Mouse (Mus musculus) lung, postnatal 0 days (tissue): ENCODE data around the gene Rbm15b. TPM values are rescaled to one million over a fixed set of nuclear protein-coding genes. Genes with fewer than 3 reads are reported as not detected.

Experiments
- ATAC-seq: fragments of 200-750 bp; cut with Nextera tagmentation; 2 replicates; pipeline ENCODE4 v1.8.0; 2017; ENCODE audit warnings: moderate library complexity
- DNase-seq: peaks from one replicate; pipeline ENCODE4 v3.0.0-alpha.2; 2016; ENCODE audit warnings: low spot score
- H3K27ac ChIP-seq: fragments of 300-500 bp; sonication (generic); 2 replicates; pipeline ENCODE4 v1.5.1; 2014; ENCODE audit warnings: antibody characterized with exemption, mild to moderate bottlenecking, low read length, mixed read lengths
- H3K27me3 ChIP-seq: fragments of 300-500 bp; sonication (generic); replicated peaks from 2 replicates; pipeline ENCODE4 v1.6.1; 2014; ENCODE audit warnings: low read length, mixed read lengths; ENCODE audit not compliant: insufficient read depth
- H3K36me3 ChIP-seq: fragments of 300-500 bp; sonication (generic); 2 replicates; pipeline ENCODE4 v1.6.1; 2014; ENCODE audit warnings: low read length, mixed read lengths; ENCODE audit not compliant: insufficient read depth
- H3K4me1 ChIP-seq: fragments of 300-500 bp; sonication (generic); 2 replicates; pipeline ENCODE4 v1.6.1; 2014; ENCODE audit warnings: antibody characterized with exemption, low read depth, low read length, mixed read lengths; ENCODE audit not compliant: insufficient read depth
- H3K4me2 ChIP-seq: fragments of 300-500 bp; sonication (generic); replicated peaks from 2 replicates; pipeline ENCODE4 v1.6.1; 2014; ENCODE audit warnings: low read depth, mild to moderate bottlenecking, low read length, moderate library complexity, mixed read lengths
- H3K4me3 ChIP-seq: fragments of 300-500 bp; sonication (generic); 2 replicates; pipeline ENCODE4 v1.5.1; 2014; ENCODE audit warnings: low read depth, low read length
- H3K9ac ChIP-seq: fragments of 300-500 bp; sonication (generic); replicated peaks from 2 replicates; pipeline ENCODE4 v1.6.1; 2014; ENCODE audit warnings: low read depth, mild to moderate bottlenecking
- H3K9me3 ChIP-seq: fragments of 300-500 bp; sonication (generic); 2 replicates; pipeline ENCODE4 v1.6.1; 2016; ENCODE audit warnings: low read length, mixed read lengths
- CTCF ChIP-seq: IDR thresholded peaks from 2 replicates; pipeline ENCODE4 v1.5.1; 2016; ENCODE audit warnings: antibody characterized with exemption, mild to moderate bottlenecking
- EP300 ChIP-seq: IDR thresholded peaks from 2 replicates; pipeline ENCODE4 v1.6.1; 2016; ENCODE audit warnings: antibody characterized with exemption, mild to moderate bottlenecking, control low read depth
- WGBS: fragments of 180-500 bp; shearing (Covaris S2); extraction: QIAGEN DNeasy Blood & Tissue Kit; methylation state at CpG from one replicate; pipeline ENCODE4 v1.1.7; 2014; 5-methylcytosine and 5-hydroxymethylcytosine counted together
- polyA plus RNA-seq: library from polyadenylated mRNA; unstranded; fragments of >200 nt; fragmentation: Nextera tagmentation; extraction: Ambion mirVana; gene quantifications from 2 replicates; pipeline ENCODE4 v1.2.1, GENCODE M21; 2015

Gene Rbm15b
- polyA plus RNA-seq, 1 experiment from 2014 or later: 4.5 TPM

DNA sequence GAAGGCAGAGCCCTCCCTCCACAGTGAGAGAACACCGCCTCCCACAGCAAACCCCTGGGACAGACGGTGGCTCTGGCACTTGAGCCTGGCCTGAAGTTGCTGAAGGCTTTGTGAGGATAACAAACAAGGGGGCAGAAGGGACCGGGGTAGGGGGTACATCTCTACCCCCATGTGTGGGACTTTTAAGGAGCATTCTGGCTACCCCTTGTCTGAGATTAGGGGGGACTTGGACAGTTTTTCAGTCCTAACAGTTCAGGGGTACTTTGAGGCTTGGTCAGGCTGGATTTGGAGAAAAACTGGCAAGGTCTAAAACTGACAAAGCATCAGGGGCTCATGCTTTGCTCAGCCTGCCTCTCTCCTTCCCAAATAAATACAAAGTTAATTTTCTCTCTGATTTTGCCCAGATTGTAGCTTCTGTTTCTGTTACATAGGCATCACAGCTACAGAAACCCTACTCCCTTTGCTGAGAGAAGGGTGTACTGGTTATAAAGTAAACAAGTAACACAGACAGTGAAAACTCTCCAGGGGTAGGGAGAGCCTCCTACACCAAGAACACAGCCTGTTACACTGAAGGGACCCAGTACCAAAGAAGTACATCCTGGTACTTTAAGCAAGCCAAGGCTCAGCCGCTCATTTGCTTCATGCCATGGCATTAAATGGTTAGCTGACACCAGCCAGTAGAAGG, 6.0 kb downstream of the Rbm15b start:
- no peak overlapping the region for H3K4me3 ChIP-seq
- H3K36me3 ChIP-seq: peaks cover 6% of the 10 kb centered on the region
- H3K9me3 ChIP-seq: no peaks in the 10 kb centered on the region
- WGBS: 62% methylated on average over 4 of the region's 4 CpGs
- H3K9ac ChIP-seq: no peak overlapping the region
- H3K27me3 ChIP-seq: no peaks in the 10 kb centered on the region
- no peak for DNase-seq
- H3K4me1 ChIP-seq: peaks cover 24% of the 10 kb centered on the region
- TF ChIP-seq EP300 (no peak), CTCF (peak; percentile 11; the same call in 1 of the 2 replicates)
- no peak for ATAC-seq
- H3K27ac ChIP-seq: no peak overlapping the region
- H3K4me2 ChIP-seq: no peak overlapping the region

DNA sequence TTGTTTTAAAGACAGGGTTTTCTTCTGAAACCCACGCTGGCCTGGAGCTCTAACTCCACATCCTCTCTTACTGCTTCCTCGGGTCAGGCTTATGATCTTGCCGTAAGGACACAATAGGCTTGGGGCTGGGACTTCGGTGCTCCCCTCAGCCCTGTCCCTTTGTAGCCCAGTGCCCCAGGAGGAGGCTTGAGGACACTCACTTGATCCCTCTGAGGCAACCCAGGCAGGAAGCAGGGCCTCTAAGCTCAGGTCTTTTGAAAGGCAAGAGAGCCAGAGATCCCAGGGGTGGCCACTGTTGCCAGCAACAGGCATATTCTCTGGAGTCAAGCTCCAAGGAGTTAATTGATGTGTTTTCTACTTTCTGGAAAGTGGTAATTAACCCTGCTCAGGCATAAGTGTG, 7.8 kb downstream of the Rbm15b start:
- ATAC-seq: no peak
- H3K4me1 ChIP-seq: peaks cover 9% of the 10 kb centered on the region
- WGBS: 64% methylated on average over 4 of the region's 4 CpGs
- no peak overlapping the region for H3K27ac ChIP-seq
- TF ChIP-seq EP300: no peak
- no peak for TF ChIP-seq CTCF
- H3K4me3 ChIP-seq: no peak overlapping the region
- H3K9ac ChIP-seq: no peak overlapping the region
- no peaks in the 10 kb centered on the region for H3K27me3 ChIP-seq
- no peak for DNase-seq
- peaks cover 12% of the 10 kb centered on the region for H3K36me3 ChIP-seq
- no peaks in the 10 kb centered on the region for H3K9me3 ChIP-seq
- no peak overlapping the region for H3K4me2 ChIP-seq

GRCm38 (mm10) chr9:106876666-106877065, 10.6 kb downstream of the Rbm15b start:
- DNase-seq (no peak), ATAC-seq (no peak)
- no peak overlapping the region for H3K27ac ChIP-seq
- no peak overlapping the region for H3K4me2 ChIP-seq
- H3K9ac ChIP-seq: no peak overlapping the region
- no peak overlapping the region for H3K4me3 ChIP-seq
- no peak for TF ChIP-seq CTCF
- TF ChIP-seq EP300: no peak
- peaks cover 13% of the 10 kb centered on the region; the same call in 1 of the 2 replicates for H3K36me3 ChIP-seq
- 89% methylated on average over 3 of the region's 3 CpGs for WGBS
- no peaks in the 10 kb centered on the region for H3K9me3 ChIP-seq
- H3K27me3 ChIP-seq: no peaks in the 10 kb centered on the region
- H3K4me1 ChIP-seq: no peaks in the 10 kb centered on the region

- Histone ChIP-seq H3K4me1 (no peaks in the 10 kb centered on the region), H3K27ac (no peak overlapping the region), H3K9me3 (no peaks in the 10 kb centered on the region), H3K36me3 (peaks cover 13% of the 10 kb centered on the region; the same call in 1 of the 2 replicates), H3K4me3 (no peak overlapping the region), H3K27me3 (no peaks in the 10 kb centered on the region), H3K9ac (no peak overlapping the region), H3K4me2 (no peak overlapping the region)
- WGBS: 78% methylated on average over 5 of the region's 5 CpGs
- ATAC-seq (no peak), DNase-seq (no peak)
- no peak for TF ChIP-seq EP300
- no peak for TF ChIP-seq CTCF
Observed at GRCm38 (mm10) chr9:106874216-106874615, 13.0 kb downstream of the Rbm15b start.

DNA sequence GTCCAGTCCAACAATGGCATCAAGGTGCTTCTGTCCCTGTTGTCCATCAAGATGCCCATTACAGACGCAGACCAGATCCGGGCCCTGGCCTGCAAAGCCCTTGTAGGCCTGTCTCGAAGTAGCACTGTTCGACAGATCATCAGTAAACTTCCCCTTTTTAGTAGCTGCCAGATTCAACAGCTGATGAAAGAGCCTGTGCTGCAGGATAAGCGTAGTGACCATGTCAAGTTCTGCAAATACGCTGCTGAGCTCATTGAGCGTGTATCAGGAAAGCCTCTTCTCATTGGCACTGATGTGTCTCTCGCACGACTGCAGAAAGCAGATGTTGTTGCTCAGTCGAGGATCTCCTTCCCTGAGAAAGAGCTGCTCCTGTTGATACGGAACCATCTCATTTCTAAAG, 29.2 kb downstream of the Rbm15b start:
- H3K4me3 ChIP-seq: no peak overlapping the region
- WGBS: 87% methylated on average over 11 of the region's 11 CpGs
- H3K4me1 ChIP-seq: no peaks in the 10 kb centered on the region
- peaks cover 29% of the 10 kb centered on the region for H3K36me3 ChIP-seq
- no peaks in the 10 kb centered on the region for H3K27me3 ChIP-seq
- H3K4me2 ChIP-seq: no peak overlapping the region
- ATAC-seq (no peak), DNase-seq (no peak)
- no peaks in the 10 kb centered on the region for H3K9me3 ChIP-seq
- no peak overlapping the region for H3K9ac ChIP-seq
- H3K27ac ChIP-seq: no peak overlapping the region
- no peak for TF ChIP-seq CTCF
- no peak for TF ChIP-seq EP300

- H3K36me3 ChIP-seq: peaks cover 29% of the 10 kb centered on the region
- WGBS: 71% methylated on average over 3 of the region's 3 CpGs
- H3K9ac ChIP-seq: no peak overlapping the region
- no peaks in the 10 kb centered on the region for H3K27me3 ChIP-seq
- no peak overlapping the region for H3K27ac ChIP-seq
- TF ChIP-seq EP300: no peak
- TF ChIP-seq CTCF: no peak
- no peak for DNase-seq
- no peaks in the 10 kb centered on the region for H3K4me1 ChIP-seq
- no peak overlapping the region for H3K4me2 ChIP-seq
- H3K9me3 ChIP-seq: no peaks in the 10 kb centered on the region
- no peak overlapping the region for H3K4me3 ChIP-seq
- no peak for ATAC-seq
Observed at GRCm38 (mm10) chr9:106856664-106857063, 30.6 kb downstream of the Rbm15b start.

DNA sequence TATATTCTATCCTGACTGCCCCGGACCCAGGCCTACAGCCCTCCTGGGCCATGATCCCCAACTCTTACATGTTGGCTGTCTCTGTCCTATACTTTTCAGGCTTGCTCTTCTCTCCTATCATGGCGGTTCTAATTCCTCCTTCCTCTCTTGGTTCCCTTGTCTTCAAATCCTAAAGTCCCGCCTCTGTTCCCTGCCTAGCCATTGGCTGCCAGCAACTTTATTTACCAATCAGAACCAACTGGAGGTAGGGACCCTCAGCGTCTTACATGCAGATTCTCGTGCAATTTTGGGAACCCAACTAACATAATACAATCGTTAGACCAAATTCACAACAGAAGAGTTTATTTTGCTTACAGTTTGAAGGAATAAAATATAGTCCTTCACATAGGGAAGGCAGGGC, 44.4 kb downstream of the Rbm15b start:
- H3K27me3 ChIP-seq: no peaks in the 10 kb centered on the region
- no peaks in the 10 kb centered on the region for H3K9me3 ChIP-seq
- 91% methylated on average over 6 of the region's 6 CpGs for WGBS
- no peak overlapping the region for H3K27ac ChIP-seq
- TF ChIP-seq CTCF (no peak), EP300 (no peak)
- no peak overlapping the region for H3K4me3 ChIP-seq
- H3K4me1 ChIP-seq: no peaks in the 10 kb centered on the region
- H3K36me3 ChIP-seq: peaks cover 26% of the 10 kb centered on the region; the same call in 1 of the 2 replicates
- ATAC-seq (no peak), DNase-seq (no peak)
- H3K9ac ChIP-seq: no peak overlapping the region
- no peak overlapping the region for H3K4me2 ChIP-seq
